9 mouse cellular contexts compared by ENCODE assay signal in genomic region chr11:108920158-108920635, GRCm38 (mm10). TPM values are rescaled to one million over a fixed set of nuclear protein-coding genes. Genes with fewer than 3 reads are reported as not detected.
DNase-seq lines count a peak whose midpoint lies in the region; ATAC-seq and TF ChIP-seq lines count a peak whose summit lies in the region.
"Had no signal": no experiment of that assay in that cellular context is flagged by ENCODE, and none has a peak within 500 bp of the region (broad histone marks: within the 10 kb centered on the region; RNA-seq: fewer than 3 reads in every experiment).

TSS of gene Axin2 (plus strand) at chr11:108920349.

- dilution Hi-C loops in CH12.LX (cut with MboI; ENCODE audit: extremely low pct_ligation_motif_present, extremely low pct_unique_long_range_greater_than_20kb, low sequenced_read_pairs), result no loop called here

- peak; percentile 71 for TF ChIP-seq RAD21 in CH12.LX (IDR thresholded peaks at IDR 0.05; ENCODE audit: low read depth, low read length)

- peaks cover 0 to 12% of the 10 kb centered on the region in 2 experiments for H3K36me3 ChIP-seq in CH12.LX (replicated peaks in 1 of 2; ENCODE audit: control insufficient read depth in 1 of 2, insufficient read depth in 1 of 2, low read length in 1 of 2)
- H3K36me3 ChIP-seq in forebrain, embryonic 15.5 days, result no peaks in the 10 kb centered on the region
- H3K36me3 ChIP-seq in liver, embryonic 16.5 days (ENCODE audit: control insufficient read depth, insufficient read depth), result no peaks in the 10 kb centered on the region
- H3K36me3 ChIP-seq in neural tube, embryonic 14.5 days (ENCODE audit: control insufficient read depth, insufficient read depth, low read length), result no peaks in the 10 kb centered on the region
- no peaks in the 10 kb centered on the region for H3K36me3 ChIP-seq in testis, adult 2 months (ENCODE audit: control insufficient read depth, insufficient read depth, low read length)

- peak within 1 kb of the TSS; percentile 5; the same call in 1 of the 2 replicates for H3K27ac ChIP-seq in CH12.LX (ENCODE audit: insufficient read depth, low read depth)
- H3K27ac ChIP-seq in forebrain, embryonic 15.5 days (replicated peaks), result peak within 1 kb of the TSS; percentile 100
- H3K27ac ChIP-seq in liver, embryonic 16.5 days (ENCODE audit: low read length), result peak within 1 kb of the TSS; percentile 85
- peak within 1 kb of the TSS; percentile 96 for H3K27ac ChIP-seq in neural tube, embryonic 14.5 days (ENCODE audit: low read depth, low read length)
- peak within 1 kb of the TSS; percentile 73 for H3K27ac ChIP-seq in testis, adult 2 months (ENCODE audit: control insufficient read depth, insufficient read depth, low read depth, low read length)

- peak in 1 of 2 experiments; percentile 80; a peak in 2 of 4 replicates for TF ChIP-seq CTCF in CH12.LX (conservative IDR thresholded peaks at IDR 0.05 in 1 of 2, IDR thresholded peaks at IDR 0.05 in 1 of 2; ENCODE audit: low read depth in 2 of 2, low read length in 2 of 2)
- no peak for TF ChIP-seq CTCF in testis, adult 2 months (IDR thresholded peaks at IDR 0.05; ENCODE audit: control insufficient read depth, insufficient read depth, insufficient replicate concordance, low read depth, low read length)

- peak within 1 kb of the TSS; percentile 67 for H3K9ac ChIP-seq in CH12.LX (ENCODE audit: insufficient read depth, low read depth)
- H3K9ac ChIP-seq in forebrain, embryonic 15.5 days (replicated peaks), result peak within 1 kb of the TSS; percentile 90
- peak within 1 kb of the TSS; percentile 57 for H3K9ac ChIP-seq in liver, embryonic 16.5 days (ENCODE audit: low read depth, low read length)
- peak within 1 kb of the TSS; percentile 86 for H3K9ac ChIP-seq in neural tube, embryonic 14.5 days (replicated peaks; ENCODE audit: low read depth, low read length)

- H3K4me3 ChIP-seq in CH12.LX (replicated peaks in 1 of 3; ENCODE audit: low read depth in 2 of 3, low read length in 2 of 3, poor library complexity in 1 of 3), result peak within 1 kb of the TSS; percentile 79 to 96 (median 80)
- H3K4me3 ChIP-seq in forebrain, embryonic 15.5 days, result peak within 1 kb of the TSS; percentile 78
- H3K4me3 ChIP-seq in liver, embryonic 16.5 days (ENCODE audit: low read depth, low read length), result peak within 1 kb of the TSS; percentile 67
- H3K4me3 ChIP-seq in neural tube, embryonic 14.5 days (ENCODE audit: low read depth, low read length), result peak within 1 kb of the TSS; percentile 90
- peak within 1 kb of the TSS; percentile 76 for H3K4me3 ChIP-seq in testis, adult 2 months (ENCODE audit: control insufficient read depth, low read depth, low read length)

- DNase-seq in CH12.LX (ENCODE audit: extremely low read depth), result peak; percentile 91
- DNase-seq in heart, postnatal 10 days, result peak; percentile 93
- DNase-seq in kidney, postnatal 4 days, result peak; percentile 93 to 97

- peaks cover 6 to 47% of the 10 kb centered on the region in 2 experiments; a peak in 3 of 4 replicates for H3K4me1 ChIP-seq in CH12.LX (ENCODE audit: control insufficient read depth in 1 of 2, insufficient read depth in 2 of 2)
- H3K4me1 ChIP-seq in forebrain, embryonic 15.5 days, result peaks cover 50% of the 10 kb centered on the region
- H3K4me1 ChIP-seq in liver, embryonic 16.5 days (ENCODE audit: control insufficient read depth, low read depth, low read length), result no peaks in the 10 kb centered on the region; the same call in 1 of the 2 replicates
- H3K4me1 ChIP-seq in neural tube, embryonic 14.5 days (ENCODE audit: control insufficient read depth, insufficient read depth, low read length), result peaks cover 38% of the 10 kb centered on the region
- H3K4me1 ChIP-seq in testis, adult 2 months (ENCODE audit: control insufficient read depth, insufficient read depth, low read length), result peaks cover 32% of the 10 kb centered on the region

- peak within 1 kb of the TSS; percentile 75 for H3K4me2 ChIP-seq in CH12.LX (ENCODE audit: insufficient read depth, low read depth, poor library complexity, severe bottlenecking)
- H3K4me2 ChIP-seq in forebrain, embryonic 15.5 days (replicated peaks), result peak within 1 kb of the TSS; percentile 94
- peak within 1 kb of the TSS; percentile 74 for H3K4me2 ChIP-seq in liver, embryonic 16.5 days (ENCODE audit: low read depth, low read length)
- peak within 1 kb of the TSS; percentile 96 for H3K4me2 ChIP-seq in neural tube, embryonic 14.5 days (ENCODE audit: low read depth, low read length)

- in situ Hi-C loops in CH12.LX (cut with MboI; ENCODE audit: low pct_ligation_motif_present, low pct_unique_long_range_greater_than_20kb, low sequenced_read_pairs), result loop anchor here (10.0 kb wide), 1 partner anchor 465 kb away; no protein-coding TSS in a partner anchor

- intact Hi-C loops in heart, postnatal 10 days (cut with DNase I), result loop anchor here (5.0 kb wide), 2 partner anchors 168 to 473 kb away; no protein-coding TSS in a partner anchor

- peak; percentile 88 for ATAC-seq in cerebellum, adult (ENCODE audit: insufficient number of reproducible peaks, low FRiP score, low TSS enrichment)
- ATAC-seq in forebrain, embryonic 15.5 days (replicated peaks), result peak; percentile 93
- ATAC-seq in liver, embryonic 16.5 days (ENCODE audit: low read depth), result peak; percentile 92
- ATAC-seq in neural tube, embryonic 14.5 days (ENCODE audit: low read depth), result peak; percentile 93

- peaks cover 18% of the 10 kb centered on the region for H3K9me3 ChIP-seq in CH12.LX (replicated peaks; ENCODE audit: low read length)
- no peaks in the 10 kb centered on the region for H3K9me3 ChIP-seq in forebrain, embryonic 15.5 days
- H3K9me3 ChIP-seq in liver, embryonic 16.5 days (replicated peaks; ENCODE audit: control insufficient read depth, low read length), result no peaks in the 10 kb centered on the region
- no peaks in the 10 kb centered on the region for H3K9me3 ChIP-seq in neural tube, embryonic 14.5 days (ENCODE audit: control insufficient read depth, low read length)

- H3K27me3 ChIP-seq in CH12.LX (replicated peaks), result no peaks in the 10 kb centered on the region
- no peaks in the 10 kb centered on the region for H3K27me3 ChIP-seq in forebrain, embryonic 15.5 days
- H3K27me3 ChIP-seq in liver, embryonic 16.5 days (ENCODE audit: control insufficient read depth, insufficient read depth, low read depth, low read length), result peaks cover 47% of the 10 kb centered on the region
- no peaks in the 10 kb centered on the region for H3K27me3 ChIP-seq in neural tube, embryonic 14.5 days (ENCODE audit: control insufficient read depth, insufficient read depth, low read length)
- H3K27me3 ChIP-seq in testis, adult 2 months (ENCODE audit: control insufficient read depth, insufficient read depth, low read length), result no peaks in the 10 kb centered on the region

- TF ChIP-seq POLR2A in CH12.LX (IDR thresholded peaks at IDR 0.05; ENCODE audit: low read depth, low read length), result peak; percentile 60
- TF ChIP-seq POLR2A in testis, adult 2 months (IDR thresholded peaks at IDR 0.05; ENCODE audit: control insufficient read depth, low read depth, low read length), result no peak

- peaks cover 16% of the 10 kb centered on the region for H3K79me2 ChIP-seq in CH12.LX (replicated peaks; ENCODE audit: control insufficient read depth, extremely low read depth, insufficient read depth, poor library complexity, severe bottlenecking)

- TF ChIP-seq EP300 in CH12.LX (IDR thresholded peaks at IDR 0.05; ENCODE audit: low read length), result no peak

- WGBS in forebrain, embryonic 15.5 days, result 0% methylated on average over 53 of the region's 53 CpGs
- under 1% methylated on average over 53 of the region's 53 CpGs for WGBS in liver, embryonic 16.5 days (ENCODE audit: insufficient replicate concordance)
- WGBS in neural tube, embryonic 14.5 days, result under 1% methylated on average over 53 of the region's 53 CpGs

TF ChIP-seq in CH12.LX, 34 proteins besides CTCF, POLR2A, EP300 and RAD21:
- TF ChIP-seq CHD2 (IDR thresholded peaks at IDR 0.05; ENCODE audit: low read length) (no peak), NRF1 (IDR thresholded peaks at IDR 0.05; ENCODE audit: low read depth, low read length) (0 out of 2 replicates have a peak, but pooled peaks have one; percentile 17), MXI1 (IDR thresholded peaks at IDR 0.05; ENCODE audit: low read depth, low read length) (no peak), BHLHE40 (IDR thresholded peaks at IDR 0.05; ENCODE audit: low read depth, low read length) (peak; percentile 58), KAT2A (IDR thresholded peaks at IDR 0.05; ENCODE audit: insufficient replicate concordance, low read length) (no peak), UBTF (IDR thresholded peaks at IDR 0.05; ENCODE audit: low read depth, low read length) (peak; percentile 83; the same call in 1 of the 2 replicates), MAFK (IDR thresholded peaks at IDR 0.05; ENCODE audit: insufficient replicate concordance, low read length) (no peak), MAX (IDR thresholded peaks at IDR 0.05; ENCODE audit: low read length) (no peak), ELF1 (IDR thresholded peaks at IDR 0.05; ENCODE audit: low read depth, low read length) (no peak; the same call in 1 of the 2 replicates), ZNF384 (IDR thresholded peaks at IDR 0.05; ENCODE audit: low read depth, low read length) (no peak), TCF12 (IDR thresholded peaks at IDR 0.05; ENCODE audit: low read depth, low read length) (0 out of 2 replicates have a peak, but pooled peaks have one; percentile 29), ZMIZ1 (IDR thresholded peaks at IDR 0.05; ENCODE audit: low read depth, low read length) (peak; percentile 40; the same call in 1 of the 2 replicates), MAZ (IDR thresholded peaks at IDR 0.05; ENCODE audit: low read depth, low read length) (peak; percentile 84; the same call in 1 of the 2 replicates), PAX5 (IDR thresholded peaks at IDR 0.05; ENCODE audit: low read length) (no peak), SMC3 (IDR thresholded peaks at IDR 0.05; ENCODE audit: low read depth, low read length) (peak; percentile 80), IRF4 (IDR thresholded peaks at IDR 0.05; ENCODE audit: low read depth, low read length) (peak; percentile 74), MEF2A (IDR thresholded peaks at IDR 0.05; ENCODE audit: borderline replicate concordance, low read depth, low read length) (peak; percentile 59), NELFE (IDR thresholded peaks at IDR 0.05; ENCODE audit: low read depth, low read length) (peak; percentile 47; the same call in 1 of the 2 replicates), TBP (conservative IDR thresholded peaks at IDR 0.05; ENCODE audit: low read depth, low read length) (no peak), SIN3A (IDR thresholded peaks at IDR 0.05; ENCODE audit: low read length) (no peak; the same call in 1 of the 2 replicates)

RNA-seq across cellular contexts. Expression of gene Axin2, which starts in this region (rescaled TPM):
- total RNA-seq in CH12.LX (2012; rRNA removed) (16.6 TPM in 2 replicates), CH12.LX (2014; rRNA removed) (12.9 and 14.2 TPM in 2 replicates)
- 27.1 and 29.9 TPM in 2 replicates for polyA plus RNA-seq in CH12.LX (2012; ENCODE audit: insufficient read length, low read depth)
- polyA plus RNA-seq in forebrain, embryonic 15.5 days (2015; fragmentation: Nextera tagmentation; extraction: Ambion mirVana), result 6.6 and 6.7 TPM in 2 replicates
- 1 to 10 TPM; 5.4 to 6.0 TPM for total RNA-seq in heart, postnatal 10 days (2021)
- 0.11 and 0.17 TPM in 2 replicates for polyA plus RNA-seq in liver, embryonic 16.5 days (2015; fragmentation: Nextera tagmentation; extraction: Ambion mirVana)
- polyA plus RNA-seq in neural tube, embryonic 14.5 days (2014; fragmentation: Nextera tagmentation; extraction: Ambion mirVana), result 6.6 and 9.1 TPM in 2 replicates
- 1.9 and 2.1 TPM in 2 replicates for polyA plus RNA-seq in testis, adult 2 months (2012; rRNA removed)
- total RNA-seq: MEL had no signal

Comparison
In these comparisons a context has a peak if more than half of its experiments do, and no peak if none do; other contexts are left out.
1. Peak in every context shown above with its lines: DNase-seq, ATAC-seq, H3K4me3 ChIP-seq and H3K27ac ChIP-seq.
2. Peak in ATAC-seq, H3K4me3 ChIP-seq, H3K27ac ChIP-seq, H3K9ac ChIP-seq and H3K4me2 ChIP-seq in liver, embryonic 16.5 days; RNA of the gene not detected or under 1 TPM.
3. H3K27ac ChIP-seq: peak in every context shown above with its lines; median percentile 100 in forebrain, embryonic 15.5 days; 96 in neural tube, embryonic 14.5 days; 85 in liver, embryonic 16.5 days; 73 in testis, adult 2 months; 5 in CH12.LX.